Mouse (Mus musculus) embryo, embryonic 11.5 days (tissue): ENCODE results near the gene Commd7.

Experiments
- DNase-seq: peaks from one replicate; pipeline ENCODE4 v3.0.0-alpha.2; 2012; ENCODE audit warnings: low read depth, low spot score

Gene Commd7

GRCm38 (mm10) chr2:153622449-153622848 lies 10.1 kb downstream of the Commd7 start:
- DNase-seq: no peak

GRCm38 (mm10) chr2:153618889-153619288 lies 13.7 kb downstream of the Commd7 start:
- DNase-seq: no peak

GRCm38 (mm10) chr2:153618439-153618838 lies 14.1 kb downstream of the Commd7 start:
- no peak for DNase-seq

GRCm38 (mm10) chr2:153616893-153617292 lies 15.7 kb downstream of the Commd7 start:
- no peak for DNase-seq

GRCm38 (mm10) chr2:153612594-153613281 lies 19.8 kb downstream of the Commd7 start:
- DNase-seq: no peak

GRCm38 (mm10) chr2:153611743-153612142 lies 20.8 kb downstream of the Commd7 start:
- no peak for DNase-seq

GRCm38 (mm10) chr2:153611241-153611630 lies 21.3 kb downstream of the Commd7 start:
- DNase-seq: no peak

GRCm38 (mm10) chr2:153610426-153611240 lies 21.9 kb downstream of the Commd7 start:
- no peak for DNase-seq

- DNase-seq: peak; percentile 67
Observed at GRCm38 (mm10) chr2:153609548-153609947, 23.0 kb downstream of the Commd7 start.

GRCm38 (mm10) chr2:153609058-153609457 lies 23.5 kb downstream of the Commd7 start:
- no peak for DNase-seq

- no peak for DNase-seq
Observed at GRCm38 (mm10) chr2:153607870-153608515, 24.6 kb downstream of the Commd7 start.

GRCm38 (mm10) chr2:153606421-153606820 lies 26.2 kb downstream of the Commd7 start:
- DNase-seq: no peak

- no peak for DNase-seq
Observed at GRCm38 (mm10) chr2:153603724-153604123, 28.9 kb downstream of the Commd7 start.

- no peak for DNase-seq
Observed at GRCm38 (mm10) chr2:153600667-153601648, 31.6 kb downstream of the Commd7 start.

- no peak for DNase-seq
Observed at GRCm38 (mm10) chr2:153600021-153600666, 32.4 kb downstream of the Commd7 start.

GRCm38 (mm10) chr2:153597626-153598025 lies 35.0 kb downstream of the Commd7 start:
- DNase-seq: no peak

GRCm38 (mm10) chr2:153597014-153597413 lies 35.6 kb downstream of the Commd7 start:
- DNase-seq: no peak

GRCm38 (mm10) chr2:153594998-153595397 lies 37.6 kb downstream of the Commd7 start:
- DNase-seq: no peak

GRCm38 (mm10) chr2:153593186-153593585 lies 39.4 kb downstream of the Commd7 start:
- no peak for DNase-seq
